Mouse (Mus musculus) megakaryocyte, embryonic 14.5 days (primary cell): Measurements from ENCODE around the gene Oosp3. TPM values are rescaled to one million over a fixed set of nuclear protein-coding genes. Genes with fewer than 3 reads are reported as not detected.

Source experiments
- H3K27me3 ChIP-seq: replicated peaks from 2 replicates; pipeline ENCODE3; 2012; ENCODE audit warnings: inconsistent platforms
- H3K36me3 ChIP-seq: replicated peaks from 2 replicates; pipeline ENCODE3; 2012; ENCODE audit warnings: low read length, inconsistent platforms, mixed read lengths
- H3K4me1 ChIP-seq: 2 replicates; pipeline ENCODE4 v1.6.1; 2012; ENCODE audit warnings: inconsistent platforms
- H3K4me3 ChIP-seq: replicated peaks from 2 replicates; pipeline ENCODE3; 2012; ENCODE audit warnings: moderate library complexity, mild to moderate bottlenecking, inconsistent platforms
- H3K9me3 ChIP-seq: 2 replicates; pipeline ENCODE4 v1.6.1; 2012; ENCODE audit warnings: inconsistent platforms
- FLI1 ChIP-seq: IDR thresholded peaks from 2 replicates; pipeline ENCODE4 v1.6.1; 2012; ENCODE audit warnings: low read length, inconsistent platforms, mixed read lengths
- GATA1 ChIP-seq: IDR thresholded peaks from 3 replicates; pipeline ENCODE4 v1.6.1; 2012; ENCODE audit warnings: mixed read lengths, low read length, inconsistent platforms, borderline replicate concordance
- polyA plus RNA-seq: library from polyadenylated mRNA; stranded (reverse); fragments of >175 nt; gene quantifications from 2 replicates; pipeline ENCODE4 v1.2.3, GENCODE M21; 2012; ENCODE audit warnings: low replicate concordance; ENCODE audit not compliant: insufficient read depth

Gene Oosp3
- not detected in 2 replicates for polyA plus RNA-seq

DNA sequence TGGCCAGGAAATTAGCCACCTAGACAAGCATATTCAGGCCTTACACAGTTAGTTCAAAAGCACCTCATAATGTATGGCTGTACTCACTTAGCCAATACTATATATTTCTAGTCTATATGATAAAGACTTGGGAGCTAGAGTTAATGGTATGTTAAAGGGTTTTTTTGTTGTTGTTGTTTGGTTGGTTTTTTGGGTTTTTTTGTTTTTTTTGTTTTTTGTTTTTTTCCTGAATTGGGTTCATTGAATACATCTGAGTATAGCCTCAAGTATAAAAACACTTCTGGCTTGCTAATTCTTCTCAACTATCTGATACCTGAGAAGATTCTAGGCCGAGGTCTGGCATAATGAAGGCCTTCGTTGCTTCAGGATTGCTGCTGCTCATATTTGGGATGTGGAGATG lies at the start of gene Oosp3:
Oosp3 (plus strand) TSS at position 301 of the 400 bp plus-strand sequence.
- H3K4me3 ChIP-seq, result no peak within 1 kb of the TSS
- TF ChIP-seq GATA1, result no peak
- TF ChIP-seq FLI1, result no peak

DNA sequence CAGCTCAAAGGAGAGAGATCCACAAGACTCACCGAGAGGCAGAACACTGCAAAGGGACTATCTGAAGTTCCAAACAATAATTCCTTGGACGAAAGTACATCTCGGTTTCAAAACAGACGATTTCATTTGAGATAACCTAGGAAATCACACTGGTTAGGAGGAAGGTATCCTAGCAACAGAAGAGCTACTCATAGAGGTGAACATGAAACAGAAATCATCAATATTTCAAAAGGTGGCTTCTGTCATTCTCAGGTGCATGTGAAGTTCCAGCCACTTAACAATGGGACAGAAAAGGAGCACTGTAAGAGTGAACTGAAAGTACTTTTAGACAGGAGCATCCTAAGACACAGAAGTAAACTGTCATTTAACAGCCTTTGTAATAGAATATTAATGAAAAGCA lies 47.3 kb upstream of the Oosp3 start:
- no peaks in the 10 kb centered on the region for H3K27me3 ChIP-seq
- no peaks in the 10 kb centered on the region for H3K36me3 ChIP-seq
- H3K4me1 ChIP-seq, result peaks cover 11% of the 10 kb centered on the region
- H3K9me3 ChIP-seq, result no peaks in the 10 kb centered on the region
- H3K4me3 ChIP-seq, result no peak overlapping the region
- no peak for TF ChIP-seq GATA1
- no peak for TF ChIP-seq FLI1

More for the DNA sequence above, at the start of gene Oosp3:
- Histone ChIP-seq H3K9me3 (no peaks in the 10 kb centered on the region), H3K4me1 (no peaks in the 10 kb centered on the region), H3K27me3 (no peaks in the 10 kb centered on the region), H3K36me3 (no peaks in the 10 kb centered on the region)

DNA sequence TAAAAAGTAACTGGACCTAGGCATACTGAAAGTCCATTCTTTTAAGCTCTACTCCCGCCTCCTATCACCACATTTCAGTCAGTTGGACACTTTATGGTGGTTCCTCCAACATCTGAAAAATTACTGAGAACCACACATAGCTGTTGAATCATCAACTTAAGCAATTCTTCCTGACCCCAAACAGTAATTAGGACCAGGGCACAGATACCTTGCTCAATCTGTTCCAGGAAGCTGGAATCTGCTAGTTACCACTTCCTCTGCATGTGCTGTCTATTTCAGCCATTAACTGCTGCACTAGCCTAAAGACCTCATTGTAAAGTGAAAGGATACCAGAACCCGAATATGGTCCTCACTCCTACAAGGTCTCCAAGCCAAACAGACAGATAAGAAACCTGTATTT lies 37.7 kb upstream of the Oosp3 start:
- Histone ChIP-seq H3K36me3 (no peaks in the 10 kb centered on the region), H3K4me1 (no peaks in the 10 kb centered on the region), H3K4me3 (no peak overlapping the region), H3K27me3 (no peaks in the 10 kb centered on the region), H3K9me3 (no peaks in the 10 kb centered on the region)
- TF ChIP-seq GATA1, result no peak
- no peak for TF ChIP-seq FLI1

DNA sequence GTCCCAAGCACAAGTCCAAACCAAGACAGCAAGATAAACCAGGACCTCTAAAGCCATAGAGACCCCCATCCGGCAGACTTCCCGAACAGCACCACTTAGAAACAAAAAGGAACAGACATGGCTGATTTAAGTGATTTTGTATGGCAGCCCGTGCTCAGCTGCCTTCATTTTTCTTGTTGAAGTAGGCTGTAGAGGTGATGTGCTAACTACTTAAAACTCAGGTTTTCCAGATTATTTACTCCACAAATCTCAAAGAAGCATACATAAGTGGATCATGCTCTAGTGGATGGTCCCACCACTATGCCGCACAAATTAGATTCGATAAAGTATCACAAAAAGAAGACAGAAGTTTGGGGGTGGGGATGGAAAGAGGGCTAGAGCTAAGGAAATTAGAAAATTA lies 36.4 kb upstream of the Oosp3 start, which contains the start of gene Oosp2:
Oosp2 (minus strand) TSS at position 101 of the 400 bp plus-strand sequence.
- H3K4me1 ChIP-seq, result no peaks in the 10 kb centered on the region
- H3K36me3 ChIP-seq, result no peaks in the 10 kb centered on the region
- no peaks in the 10 kb centered on the region for H3K27me3 ChIP-seq
- no peak within 1 kb of the TSS for H3K4me3 ChIP-seq
- no peak for TF ChIP-seq GATA1
- TF ChIP-seq FLI1, result no peak
- H3K9me3 ChIP-seq, result no peaks in the 10 kb centered on the region

DNA sequence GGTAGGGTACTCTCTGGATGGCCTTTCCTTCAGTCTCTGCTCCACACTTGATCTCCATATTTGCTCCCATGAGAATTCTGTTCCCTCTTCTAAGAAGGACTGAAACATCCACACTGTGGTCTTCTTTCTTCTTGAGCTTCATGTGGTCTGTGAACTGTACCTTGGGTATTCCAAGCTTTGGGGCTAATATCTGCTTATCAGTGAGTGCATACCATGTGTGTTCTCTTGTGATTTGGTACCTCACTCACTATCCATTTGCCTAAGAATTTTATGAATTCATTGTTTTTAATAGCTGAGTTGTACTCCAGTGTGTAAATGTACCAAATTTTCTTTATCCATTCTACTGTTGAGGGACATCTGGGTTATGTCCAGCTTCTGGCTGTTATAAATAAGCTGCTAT lies 35.3 kb upstream of the Oosp3 start:
- no peaks in the 10 kb centered on the region for H3K9me3 ChIP-seq
- no peaks in the 10 kb centered on the region for H3K27me3 ChIP-seq
- H3K4me3 ChIP-seq, result no peak overlapping the region
- H3K4me1 ChIP-seq, result no peaks in the 10 kb centered on the region
- H3K36me3 ChIP-seq, result no peaks in the 10 kb centered on the region
- no peak for TF ChIP-seq GATA1
- TF ChIP-seq FLI1, result no peak

DNA sequence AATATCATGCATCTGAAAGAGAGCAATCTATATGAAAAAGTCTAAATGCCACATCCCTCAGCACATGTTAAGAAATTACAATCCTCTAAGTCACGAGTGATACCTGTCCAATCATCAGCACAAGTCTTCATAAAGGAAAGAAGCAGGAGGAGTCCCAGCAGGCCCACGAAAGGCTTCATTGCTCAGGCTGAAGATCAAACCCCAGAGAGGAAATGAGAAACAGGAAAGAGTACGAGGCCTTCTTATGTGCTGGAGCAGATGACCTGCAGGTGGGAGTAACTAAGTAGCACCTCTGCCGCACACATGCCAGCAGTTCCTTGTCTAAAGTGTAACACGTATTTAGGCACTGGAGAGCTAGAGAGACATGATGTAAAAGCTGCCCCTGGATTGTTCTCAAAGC lies 6.0 kb upstream of the Oosp3 start, which contains the start of gene Oosp1:
Oosp1 (minus strand) TSS at position 312 of the 400 bp plus-strand sequence.
- TF ChIP-seq GATA1 (no peak), FLI1 (no peak)
- H3K9me3 ChIP-seq, result no peaks in the 10 kb centered on the region
- H3K36me3 ChIP-seq, result no peaks in the 10 kb centered on the region
- no peak within 1 kb of the TSS for H3K4me3 ChIP-seq
- no peaks in the 10 kb centered on the region for H3K4me1 ChIP-seq
- no peaks in the 10 kb centered on the region for H3K27me3 ChIP-seq

DNA sequence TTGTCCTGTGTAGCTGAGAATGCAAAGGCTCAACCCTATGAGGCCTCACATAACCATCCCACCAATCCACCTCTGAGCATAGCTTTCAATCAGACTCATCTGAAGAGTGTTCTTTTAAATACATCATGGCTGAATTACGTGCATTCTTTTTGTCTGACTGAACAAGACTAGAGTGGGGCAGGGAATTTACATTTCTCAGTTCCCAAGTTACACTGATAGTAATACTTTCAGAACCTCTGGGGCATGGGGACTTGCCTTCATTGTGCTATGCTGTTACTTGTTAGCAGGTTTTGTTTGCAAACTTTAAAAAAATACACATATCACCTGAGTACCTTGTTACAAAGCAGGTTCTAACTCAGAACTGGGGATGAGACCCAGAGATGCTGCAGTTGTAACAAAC lies 5.4 kb upstream of the Oosp3 start:
- Histone ChIP-seq H3K9me3 (no peaks in the 10 kb centered on the region), H3K4me1 (no peaks in the 10 kb centered on the region), H3K4me3 (no peak overlapping the region), H3K36me3 (no peaks in the 10 kb centered on the region), H3K27me3 (no peaks in the 10 kb centered on the region)
- TF ChIP-seq GATA1 (no peak), FLI1 (no peak)

DNA sequence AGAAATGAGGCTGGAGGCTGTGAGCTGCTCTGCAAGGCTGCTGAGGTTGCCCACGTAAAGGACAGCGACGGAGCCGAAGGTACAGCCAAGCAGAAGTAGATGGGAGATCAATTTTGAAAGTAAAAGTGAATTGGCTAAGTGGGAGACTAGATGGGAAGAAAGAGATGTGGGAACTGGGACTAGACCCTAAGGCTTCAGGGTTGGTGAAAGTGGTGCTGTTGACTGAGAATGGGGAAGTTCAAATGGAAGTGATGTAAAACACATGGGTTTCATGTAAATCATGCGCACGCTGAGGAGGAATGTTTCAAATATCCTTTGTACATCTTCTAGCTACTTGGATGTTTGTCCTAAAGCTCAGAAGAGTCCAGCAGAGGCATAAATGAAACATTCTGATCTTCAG lies 1.5 kb downstream of the Oosp3 start:
- TF ChIP-seq FLI1 (no peak), GATA1 (no peak)
- H3K9me3 ChIP-seq, result no peaks in the 10 kb centered on the region
- H3K4me3 ChIP-seq, result no peak overlapping the region
- no peaks in the 10 kb centered on the region for H3K27me3 ChIP-seq
- H3K36me3 ChIP-seq, result no peaks in the 10 kb centered on the region
- no peaks in the 10 kb centered on the region for H3K4me1 ChIP-seq

DNA sequence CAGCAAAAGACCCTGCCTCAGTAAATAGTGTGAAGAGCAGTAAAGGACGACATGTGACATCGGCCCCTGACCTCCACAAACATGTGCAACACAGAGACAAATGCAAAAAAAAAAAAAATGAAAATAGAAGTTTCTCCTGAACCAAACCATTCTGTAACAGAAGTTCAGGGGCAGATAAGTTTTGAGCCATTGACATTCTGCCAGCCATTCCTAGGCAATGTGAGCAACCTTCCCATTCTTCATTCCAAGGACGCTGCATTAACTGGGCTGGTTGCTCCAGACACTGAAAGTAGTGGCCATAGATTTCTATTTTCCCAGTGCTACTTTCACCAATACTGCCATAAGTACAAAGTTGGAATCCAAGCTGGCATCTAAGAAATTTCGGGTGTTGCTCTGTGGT lies 15.6 kb downstream of the Oosp3 start:
- Histone ChIP-seq H3K4me1 (no peaks in the 10 kb centered on the region), H3K4me3 (no peak overlapping the region), H3K36me3 (no peaks in the 10 kb centered on the region), H3K9me3 (no peaks in the 10 kb centered on the region), H3K27me3 (no peaks in the 10 kb centered on the region)
- TF ChIP-seq FLI1 (no peak), GATA1 (no peak)

DNA sequence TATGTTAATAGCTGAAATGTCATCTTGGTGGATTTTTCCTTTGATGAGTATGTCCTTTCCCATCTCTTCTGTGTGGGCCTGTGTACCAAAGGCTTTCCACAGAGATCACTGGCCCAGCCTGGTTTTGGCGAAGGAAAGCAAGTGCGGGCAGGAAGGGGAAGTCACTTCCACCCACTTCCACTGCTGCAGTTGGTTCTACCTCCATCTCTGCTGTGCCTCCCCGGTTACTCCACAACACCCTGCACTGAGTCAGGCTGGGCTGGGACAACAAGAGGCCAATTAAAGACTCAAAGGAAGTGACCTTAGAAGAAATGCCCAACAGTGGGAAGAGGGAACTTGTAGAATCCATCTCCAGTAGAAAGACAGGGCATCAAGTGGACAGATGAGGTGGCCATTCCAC lies 23.2 kb downstream of the Oosp3 start:
- no peaks in the 10 kb centered on the region for H3K36me3 ChIP-seq

DNA sequence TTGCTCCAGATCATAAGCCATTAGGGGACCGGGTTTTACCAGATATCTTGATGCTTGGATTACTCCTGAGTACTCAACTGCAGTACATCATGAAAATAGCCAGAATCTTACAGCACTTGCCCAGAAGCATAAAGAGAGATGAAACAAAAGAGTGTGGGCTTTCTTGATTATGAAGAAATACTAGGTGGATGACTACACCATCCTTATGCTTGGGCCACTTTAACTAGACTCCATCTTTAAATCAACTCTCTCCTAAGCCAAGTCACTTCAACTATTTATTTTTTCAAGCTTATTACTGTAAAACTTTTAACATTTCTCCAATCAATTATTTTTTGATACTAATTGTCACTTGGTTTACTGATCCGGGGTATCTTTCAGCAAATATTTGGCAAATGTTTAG lies 27.0 kb downstream of the Oosp3 start:
- Histone ChIP-seq H3K9me3 (no peaks in the 10 kb centered on the region), H3K4me1 (no peaks in the 10 kb centered on the region), H3K36me3 (no peaks in the 10 kb centered on the region), H3K27me3 (no peaks in the 10 kb centered on the region), H3K4me3 (no peak overlapping the region)
- TF ChIP-seq GATA1, result no peak
- no peak for TF ChIP-seq FLI1

More for the DNA sequence above, 23.2 kb downstream of the Oosp3 start:
- Histone ChIP-seq H3K4me3 (no peak overlapping the region), H3K4me1 (no peaks in the 10 kb centered on the region), H3K27me3 (no peaks in the 10 kb centered on the region), H3K9me3 (no peaks in the 10 kb centered on the region)
- TF ChIP-seq GATA1, result no peak
- TF ChIP-seq FLI1, result no peak
